Mouse (Mus musculus) neural tube, embryonic 12.5 days (tissue): ENCODE measurements around the gene Tango2. TPM values are rescaled to one million over a fixed set of nuclear protein-coding genes. Genes with fewer than 3 reads are reported as not detected.

Source experiments
- ATAC-seq: fragments of 200-750 bp; cut with Nextera tagmentation; 2 replicates; pipeline ENCODE4 v1.8.0; 2017; ENCODE audit warnings: low read depth, mild to moderate bottlenecking, moderate TSS enrichment, moderate library complexity; ENCODE audit not compliant: low FRiP score
- H3K27ac ChIP-seq: fragments of 300-500 bp; sonication (generic); 2 replicates; pipeline ENCODE4 v1.5.1; 2016
- H3K27me3 ChIP-seq: fragments of 300-500 bp; sonication (generic); replicated peaks from 2 replicates; pipeline ENCODE4 v1.6.1; 2016; ENCODE audit warnings: mild to moderate bottlenecking
- H3K36me3 ChIP-seq: fragments of 300-500 bp; sonication (generic); 2 replicates; pipeline ENCODE4 v1.6.1; 2016; ENCODE audit warnings: mild to moderate bottlenecking
- H3K4me1 ChIP-seq: fragments of 300-500 bp; sonication (generic); 2 replicates; pipeline ENCODE4 v1.6.1; 2016
- H3K4me2 ChIP-seq: fragments of 300-500 bp; sonication (generic); replicated peaks from 2 replicates; pipeline ENCODE4 v1.6.1; 2016; ENCODE audit warnings: mild to moderate bottlenecking
- H3K4me3 ChIP-seq: fragments of 300-500 bp; sonication (generic); 2 replicates; pipeline ENCODE4 v1.5.1; 2016
- H3K9ac ChIP-seq: fragments of 300-500 bp; sonication (generic); 2 replicates; pipeline ENCODE4 v1.6.1; 2016; ENCODE audit warnings: mild to moderate bottlenecking
- H3K9me3 ChIP-seq: fragments of 300-500 bp; sonication (generic); 2 replicates; pipeline ENCODE4 v1.6.1; 2016; ENCODE audit warnings: mild to moderate bottlenecking
- WGBS: fragments of 180-500 bp; shearing (Covaris S2); methylation state at CpG from one replicate; pipeline ENCODE4 v1.1.7; 2016; 5-methylcytosine and 5-hydroxymethylcytosine counted together
- polyA plus RNA-seq: library from polyadenylated mRNA; unstranded; fragments of >200 nt; fragmentation: Nextera tagmentation; extraction: Ambion mirVana; gene quantifications from 2 replicates; pipeline ENCODE4 v1.2.1, GENCODE M21; 2016

Tango2 gene
- 59.1 and 60.0 TPM in 2 replicates for polyA plus RNA-seq

DNA sequence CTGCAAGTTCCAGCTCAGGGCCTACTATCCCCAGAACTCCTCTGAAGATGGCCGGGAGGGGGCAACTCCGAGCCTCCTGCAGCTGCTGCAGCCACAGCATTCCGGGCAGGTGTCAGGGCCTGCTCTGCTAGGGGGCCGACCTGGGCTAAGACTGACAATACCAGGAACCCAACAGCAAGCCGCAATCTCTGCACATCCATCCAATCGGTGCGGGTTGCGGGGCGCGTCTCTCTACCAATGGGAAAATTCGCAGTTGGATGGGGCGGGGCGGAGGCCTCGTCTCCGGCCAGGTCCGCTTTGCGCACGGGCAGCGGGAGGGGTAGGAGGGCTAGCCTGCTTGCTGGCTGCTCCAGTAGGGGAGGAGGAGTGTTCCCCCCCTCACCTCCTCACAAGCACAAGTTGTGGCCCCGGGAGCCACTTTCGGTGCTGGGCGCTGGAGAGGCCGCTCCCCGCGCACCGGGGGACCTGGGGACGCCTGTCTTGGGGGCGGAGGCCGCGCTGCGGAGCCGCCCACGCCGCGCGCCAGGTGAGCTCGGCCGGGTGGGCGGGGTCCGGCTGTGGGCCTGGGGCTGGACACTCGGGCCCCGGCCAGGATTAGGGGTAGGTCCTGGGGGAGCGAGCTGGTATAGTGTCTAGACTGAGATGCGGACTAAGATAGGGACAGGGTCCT is at the start of gene Tango2, which contains the start of gene Arvcf:
Tango2 (minus strand) TSS at position 173 of the 670 bp plus-strand sequence.
Arvcf (plus strand) TSS at position 252 of the 670 bp plus-strand sequence.
- H3K4me2 ChIP-seq: peak within 1 kb of the TSS; percentile 90
- peaks cover 7% of the 10 kb centered on the region for H3K27me3 ChIP-seq
- H3K4me1 ChIP-seq: peaks cover 23% of the 10 kb centered on the region
- no peaks in the 10 kb centered on the region for H3K36me3 ChIP-seq
- no peak within 1 kb of the TSS for H3K27ac ChIP-seq
- under 1% methylated on average over 44 of the region's 44 CpGs for WGBS
- no peaks in the 10 kb centered on the region for H3K9me3 ChIP-seq
- H3K9ac ChIP-seq: peak within 1 kb of the TSS; percentile 78
- H3K4me3 ChIP-seq: peak within 1 kb of the TSS; percentile 90
- peak; percentile 83 for ATAC-seq

DNA sequence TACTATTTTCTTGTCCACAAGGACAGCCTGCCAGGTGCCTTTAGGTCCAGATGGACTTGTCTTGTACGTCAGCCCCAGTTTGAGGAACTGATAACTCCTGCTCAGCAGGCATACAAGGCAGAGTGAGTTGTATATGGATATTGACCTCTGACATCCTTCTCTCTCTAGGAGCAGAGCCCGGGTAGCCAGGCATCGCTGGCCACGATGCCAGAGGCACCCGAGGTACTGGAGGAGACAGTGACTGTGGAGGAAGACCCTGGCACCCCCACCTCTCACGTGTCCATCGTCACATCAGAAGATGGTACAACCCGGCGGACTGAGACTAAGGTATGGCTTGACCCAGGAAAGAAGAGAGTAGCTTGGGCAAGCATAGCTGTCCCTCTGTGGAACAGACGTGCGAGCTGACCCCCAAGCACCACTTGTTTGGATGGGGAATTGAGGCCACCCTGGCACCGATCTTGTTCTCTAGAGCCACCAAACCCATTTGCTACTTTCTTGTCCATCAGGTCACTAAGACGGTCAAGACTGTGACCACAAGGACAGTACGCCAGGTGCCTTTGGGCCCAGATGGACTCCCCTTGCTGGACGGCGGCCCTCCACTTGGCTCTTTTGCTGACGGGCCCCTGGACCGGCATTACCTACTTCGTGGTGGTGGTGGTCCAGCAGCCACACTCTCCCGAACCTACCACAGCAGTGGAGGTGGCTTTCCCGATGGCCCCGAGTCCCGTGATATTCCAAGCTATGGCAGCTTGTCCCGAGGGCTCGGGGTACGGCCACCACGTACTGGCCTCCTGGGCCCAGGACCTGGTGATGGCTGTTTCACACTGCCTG is 49.1 kb upstream of the Tango2 start:
- Histone ChIP-seq H3K4me3 (no peak overlapping the region), H3K9ac (no peak overlapping the region), H3K27me3 (no peaks in the 10 kb centered on the region), H3K36me3 (peaks cover 54% of the 10 kb centered on the region), H3K4me2 (no peak overlapping the region), H3K9me3 (no peaks in the 10 kb centered on the region), H3K4me1 (peaks cover 80% of the 10 kb centered on the region), H3K27ac (no peak overlapping the region)
- WGBS: 96% methylated on average over 27 of the region's 27 CpGs
- no peak for ATAC-seq

GRCm38 (mm10) chr16:18396201-18396600 is 48.3 kb upstream of the Tango2 start:
- Histone ChIP-seq H3K4me1 (peaks cover 73% of the 10 kb centered on the region), H3K9me3 (no peaks in the 10 kb centered on the region), H3K36me3 (peaks cover 46% of the 10 kb centered on the region), H3K9ac (0 out of 2 replicates have a peak overlapping the region, but pooled peaks have one; percentile 33), H3K27ac (peak overlapping the region; percentile 10; the same call in 1 of the 2 replicates), H3K4me2 (peak overlapping the region; percentile 92), H3K4me3 (no peak overlapping the region), H3K27me3 (no peaks in the 10 kb centered on the region)
- ATAC-seq: no peak
- 79% methylated on average over 2 of the region's 2 CpGs for whole genome bisulfite sequencing

DNA sequence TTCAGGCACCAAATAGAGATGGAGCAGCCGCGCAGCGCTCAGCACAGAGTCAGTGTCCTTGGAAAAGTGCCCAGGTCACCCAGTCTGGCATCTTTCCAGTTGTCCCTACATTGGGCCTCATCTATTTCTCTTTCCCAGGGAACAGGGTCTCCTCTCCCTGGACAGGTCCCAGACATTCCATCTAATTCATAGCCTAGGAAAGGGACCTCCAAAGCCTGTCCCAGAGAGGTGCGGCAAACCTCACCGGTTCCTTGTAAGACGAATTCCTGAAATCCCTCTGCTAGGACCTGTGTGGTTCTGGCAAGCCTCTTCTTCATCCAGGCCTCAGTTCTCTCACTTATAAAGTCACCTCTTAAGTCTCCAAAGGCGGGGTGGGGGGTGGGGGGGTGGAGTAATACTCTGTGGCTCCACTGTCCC is 47.7 kb upstream of the Tango2 start:
- Histone ChIP-seq H3K9ac (0 out of 2 replicates have a peak overlapping the region, but pooled peaks have one; percentile 33), H3K36me3 (peaks cover 40% of the 10 kb centered on the region), H3K4me1 (peaks cover 68% of the 10 kb centered on the region), H3K4me3 (no peak overlapping the region), H3K4me2 (peak overlapping the region; percentile 92), H3K27ac (peak overlapping the region; percentile 10; the same call in 1 of the 2 replicates), H3K27me3 (no peaks in the 10 kb centered on the region), H3K9me3 (no peaks in the 10 kb centered on the region)
- WGBS: 27% methylated on average over 6 of the region's 7 CpGs
- ATAC-seq: no peak

GRCm38 (mm10) chr16:18394777-18395619 is 47.1 kb upstream of the Tango2 start:
- H3K9me3 ChIP-seq: no peaks in the 10 kb centered on the region
- peak overlapping the region; percentile 92 for H3K4me2 ChIP-seq
- H3K27me3 ChIP-seq: no peaks in the 10 kb centered on the region
- peaks cover 34% of the 10 kb centered on the region for H3K36me3 ChIP-seq
- peak; percentile 11 for ATAC-seq
- 0 out of 2 replicates have a peak overlapping the region, but pooled peaks have one; percentile 62 for H3K27ac ChIP-seq
- peaks cover 61% of the 10 kb centered on the region for H3K4me1 ChIP-seq
- H3K4me3 ChIP-seq: no peak overlapping the region
- no peak overlapping the region for H3K9ac ChIP-seq
- 18% methylated on average over 11 of the region's 11 CpGs for WGBS

DNA sequence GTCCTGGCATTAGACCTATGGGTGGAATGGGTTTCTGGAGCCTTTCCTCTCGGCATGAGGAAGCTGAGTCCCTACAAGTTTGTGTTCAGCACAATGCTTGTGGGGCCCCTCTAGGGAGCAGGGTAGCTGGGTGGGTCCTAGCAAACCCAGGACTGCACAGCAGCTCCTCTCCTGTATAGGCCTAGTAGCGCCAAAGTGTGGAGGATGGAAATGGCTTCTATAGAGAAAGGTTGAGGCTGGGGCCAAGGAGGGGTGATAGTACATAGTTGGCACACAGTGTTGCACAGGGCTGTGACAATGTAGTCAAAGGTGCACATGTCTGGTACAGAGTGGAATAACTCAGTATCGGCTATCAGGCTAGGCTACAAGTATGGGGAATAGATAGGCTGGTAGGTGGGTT is 46.2 kb upstream of the Tango2 start:
- no peak for ATAC-seq
- H3K9ac ChIP-seq: peak overlapping the region; percentile 91; the same call in 1 of the 2 replicates
- no peaks in the 10 kb centered on the region for H3K27me3 ChIP-seq
- H3K9me3 ChIP-seq: no peaks in the 10 kb centered on the region
- H3K4me1 ChIP-seq: peaks cover 56% of the 10 kb centered on the region
- peak overlapping the region; percentile 46; the same call in 1 of the 2 replicates for H3K27ac ChIP-seq
- H3K4me2 ChIP-seq: peak overlapping the region; percentile 92
- H3K36me3 ChIP-seq: peaks cover 25% of the 10 kb centered on the region
- H3K4me3 ChIP-seq: peak overlapping the region; percentile 79
- 62% methylated on average over 3 of the region's 3 CpGs for WGBS

DNA sequence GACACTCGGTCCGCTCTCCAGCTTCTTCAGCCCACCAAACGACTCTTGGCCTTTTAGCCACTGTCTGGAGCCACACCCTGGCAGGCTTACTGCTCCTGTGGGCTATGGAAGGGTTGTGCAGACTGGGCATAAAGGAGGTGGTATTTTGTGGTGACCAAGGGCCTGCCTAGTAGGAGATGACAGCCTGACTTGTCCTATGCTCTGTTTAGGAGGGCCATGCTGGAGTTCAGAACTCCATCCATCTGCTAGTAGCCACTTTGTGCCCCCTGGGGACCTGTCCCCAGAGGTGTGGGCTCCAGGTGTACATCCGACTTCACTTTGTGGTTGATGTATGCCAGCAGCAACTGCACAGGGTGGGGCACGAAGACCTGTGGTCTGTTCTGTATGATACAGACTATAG is 45.7 kb upstream of the Tango2 start:
- Histone ChIP-seq H3K36me3 (peaks cover 20% of the 10 kb centered on the region), H3K27ac (peak overlapping the region; percentile 32; the same call in 1 of the 2 replicates), H3K27me3 (no peaks in the 10 kb centered on the region), H3K4me3 (peak overlapping the region; percentile 79), H3K4me1 (peaks cover 56% of the 10 kb centered on the region), H3K9me3 (no peaks in the 10 kb centered on the region), H3K4me2 (peak overlapping the region; percentile 92), H3K9ac (peak overlapping the region; percentile 91)
- no peak for ATAC-seq
- 45% methylated on average over 5 of the region's 5 CpGs for WGBS

GRCm38 (mm10) chr16:18392469-18393426 is 44.8 kb upstream of the Tango2 start:
- Histone ChIP-seq H3K27me3 (no peaks in the 10 kb centered on the region), H3K4me3 (peak overlapping the region; percentile 79), H3K9me3 (no peaks in the 10 kb centered on the region), H3K36me3 (peaks cover 11% of the 10 kb centered on the region), H3K4me2 (peak overlapping the region; percentile 92), H3K9ac (peak overlapping the region; percentile 91), H3K27ac (peak overlapping the region; percentile 82), H3K4me1 (peaks cover 58% of the 10 kb centered on the region)
- ATAC-seq: peak; percentile 72
- WGBS: under 1% methylated on average over 63 of the region's 63 CpGs

DNA sequence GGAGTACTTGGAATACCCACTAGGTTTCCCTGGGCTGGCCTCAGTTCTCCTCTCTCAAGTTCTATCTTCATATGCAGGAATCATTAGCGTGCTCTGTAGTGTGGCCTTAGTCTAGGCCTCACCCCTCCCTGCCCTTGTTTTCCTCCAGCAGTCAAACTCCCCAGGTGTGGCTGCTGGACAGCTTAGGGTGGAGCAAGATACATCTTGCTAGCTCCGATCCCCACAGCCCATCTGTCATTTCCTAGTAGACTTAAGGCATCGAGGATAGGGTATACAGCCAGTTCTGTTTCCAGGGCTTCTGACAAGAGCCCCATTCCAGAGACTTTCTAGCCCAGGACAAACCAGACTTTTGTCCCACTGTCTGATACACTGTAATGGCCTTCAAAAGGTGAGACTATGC is 43.8 kb upstream of the Tango2 start:
- Histone ChIP-seq H3K4me1 (peaks cover 67% of the 10 kb centered on the region), H3K9ac (no peak overlapping the region), H3K4me2 (no peak overlapping the region)

DNA sequence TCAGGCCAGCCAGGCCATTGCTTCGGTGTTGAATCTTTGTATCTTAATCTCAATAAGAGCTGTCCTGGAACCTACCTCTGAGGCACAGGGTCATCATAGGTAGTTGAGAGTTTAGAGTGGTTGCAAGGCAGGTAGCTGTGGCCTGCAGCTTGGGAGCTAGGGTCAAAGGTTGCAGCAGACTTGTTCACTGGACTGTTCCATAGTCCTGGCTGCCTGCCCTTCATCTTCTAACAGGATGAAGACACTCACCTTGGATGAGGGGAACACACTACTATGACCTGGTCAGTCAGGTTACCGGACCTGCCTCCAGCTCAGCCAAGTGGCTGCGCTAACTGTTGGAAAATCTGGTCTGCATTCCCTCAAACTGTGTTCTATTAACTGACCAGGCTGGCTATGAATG is 43.2 kb upstream of the Tango2 start:
- Histone ChIP-seq H3K36me3 (no peaks in the 10 kb centered on the region), H3K27ac (no peak overlapping the region), H3K27me3 (no peaks in the 10 kb centered on the region), H3K4me1 (peaks cover 61% of the 10 kb centered on the region), H3K4me2 (no peak overlapping the region), H3K9me3 (no peaks in the 10 kb centered on the region), H3K9ac (no peak overlapping the region), H3K4me3 (no peak overlapping the region)
- 97% methylated on average over 3 of the region's 3 CpGs for WGBS
- no peak for ATAC-seq

More for the DNA sequence above, 43.8 kb upstream of the Tango2 start:
- no peaks in the 10 kb centered on the region for H3K9me3 ChIP-seq
- ATAC-seq: no peak
- H3K27ac ChIP-seq: 0 out of 2 replicates have a peak overlapping the region, but pooled peaks have one; percentile 82
- H3K27me3 ChIP-seq: no peaks in the 10 kb centered on the region
- H3K36me3 ChIP-seq: peaks cover 1% of the 10 kb centered on the region
- WGBS: 89% methylated on average over 3 of the region's 3 CpGs
- H3K4me3 ChIP-seq: no peak overlapping the region

- H3K9me3 ChIP-seq: no peaks in the 10 kb centered on the region
- no peak overlapping the region for H3K4me2 ChIP-seq
- no peak overlapping the region for H3K9ac ChIP-seq
- peaks cover 54% of the 10 kb centered on the region for H3K4me1 ChIP-seq
- 75% methylated on average over 6 of the region's 6 CpGs for WGBS
- H3K36me3 ChIP-seq: no peaks in the 10 kb centered on the region
- H3K27me3 ChIP-seq: no peaks in the 10 kb centered on the region
- H3K4me3 ChIP-seq: no peak overlapping the region
- no peak overlapping the region for H3K27ac ChIP-seq
- no peak for ATAC-seq
Measured at GRCm38 (mm10) chr16:18390399-18390798, 42.5 kb upstream of the Tango2 start.
